Mouse (Mus musculus): ENCODE data around the gene Thrap3. TPM values are rescaled to one million over a fixed set of nuclear protein-coding genes. Genes with fewer than 3 reads are reported as not detected.
"Not testable (repeated sequence)": the region's sequence is repeated elsewhere in the genome, so short reads cannot be mapped to it uniquely, and the experiment has no call there.

Thrap3 gene
- total RNA-seq, 2 experiments from 2014 or later, result 160 to 172 TPM

DNA sequence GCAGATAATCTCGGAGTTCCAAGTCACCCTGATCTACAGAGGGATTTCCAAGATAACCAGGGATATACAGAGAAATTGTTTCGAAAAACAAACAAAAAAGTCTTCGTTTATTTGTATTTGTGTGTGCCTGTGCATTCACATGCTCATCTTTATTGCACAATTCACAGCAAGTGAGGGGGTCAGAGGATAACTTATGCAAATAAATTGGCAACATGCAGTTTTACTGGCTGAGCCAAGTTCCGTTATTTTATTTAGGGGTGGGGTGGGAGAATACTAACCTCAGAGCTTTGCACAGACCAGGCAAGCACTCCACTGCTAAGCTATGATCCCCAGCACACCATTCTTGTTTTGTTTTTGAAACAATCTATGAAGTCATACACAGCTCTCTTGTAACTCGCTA is 28.8 kb downstream of the Thrap3 start:
- no peak for DNase-seq
- intact Hi-C loops (cut with DNase I), result no loop called here

DNA sequence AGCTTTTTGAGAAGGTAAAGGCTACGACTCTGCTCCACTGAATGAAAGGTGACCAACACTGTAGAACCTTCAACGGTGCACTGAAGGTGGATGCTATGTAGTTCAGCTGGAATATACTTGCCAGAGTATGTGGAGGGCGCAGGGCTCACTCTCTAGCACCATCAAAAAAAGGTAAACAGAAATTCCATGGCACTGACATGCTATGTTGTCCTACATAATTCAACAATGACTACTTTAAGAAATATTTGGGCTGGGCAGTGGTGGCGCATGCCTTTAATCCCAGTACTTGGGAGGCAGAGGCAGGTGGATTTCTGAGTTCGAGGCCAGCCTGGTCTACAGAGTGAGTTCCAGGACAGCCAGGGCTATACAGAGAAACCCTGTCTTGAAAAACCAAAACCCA is 31.8 kb downstream of the Thrap3 start:
- intact Hi-C loops (cut with DNase I); DNase-seq: not testable (repeated sequence)

DNA sequence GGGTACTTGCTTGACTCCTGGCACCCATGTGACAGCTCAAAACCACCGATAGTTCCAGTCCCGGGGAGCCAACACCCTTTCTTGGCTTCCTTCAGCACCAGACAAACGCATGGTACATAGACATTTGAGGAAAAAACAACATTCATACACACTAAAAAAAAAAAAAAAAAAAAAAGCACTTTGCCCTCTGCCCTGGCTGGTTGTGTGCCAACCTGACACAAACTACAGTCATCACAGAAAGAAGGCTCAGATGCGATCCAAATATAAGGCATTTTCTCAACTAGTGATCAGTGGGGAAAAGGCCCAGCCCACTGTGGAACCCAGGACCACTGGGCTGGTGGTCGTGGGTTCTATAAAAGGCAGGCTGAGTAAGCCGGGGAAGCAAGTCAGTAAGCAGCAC is 33.7 kb downstream of the Thrap3 start:
- intact Hi-C loops (cut with DNase I), result no loop called here
- DNase-seq, result no peak

DNA sequence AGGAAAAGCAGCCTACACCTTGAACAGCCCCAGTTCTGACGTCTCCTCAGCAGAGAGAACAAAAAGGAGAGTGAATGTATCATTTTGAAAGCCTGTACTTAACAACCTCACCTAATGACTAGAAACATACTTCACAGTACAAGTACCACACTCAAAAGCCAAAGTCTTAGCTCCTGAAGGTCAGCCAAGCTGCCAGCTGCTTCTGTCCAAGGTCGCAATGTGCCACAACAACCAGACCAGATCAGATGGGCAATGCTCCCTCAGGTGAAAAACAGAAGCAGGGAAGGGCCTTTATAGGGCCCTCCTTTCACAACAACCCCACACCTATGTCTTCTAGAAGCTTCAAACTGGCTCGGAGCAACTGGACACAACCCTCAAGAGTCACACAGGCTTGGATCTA is 36.5 kb downstream of the Thrap3 start:
- intact Hi-C loops (cut with DNase I), result no loop called here
- DNase-seq, result peak; percentile 71 to 74

DNA sequence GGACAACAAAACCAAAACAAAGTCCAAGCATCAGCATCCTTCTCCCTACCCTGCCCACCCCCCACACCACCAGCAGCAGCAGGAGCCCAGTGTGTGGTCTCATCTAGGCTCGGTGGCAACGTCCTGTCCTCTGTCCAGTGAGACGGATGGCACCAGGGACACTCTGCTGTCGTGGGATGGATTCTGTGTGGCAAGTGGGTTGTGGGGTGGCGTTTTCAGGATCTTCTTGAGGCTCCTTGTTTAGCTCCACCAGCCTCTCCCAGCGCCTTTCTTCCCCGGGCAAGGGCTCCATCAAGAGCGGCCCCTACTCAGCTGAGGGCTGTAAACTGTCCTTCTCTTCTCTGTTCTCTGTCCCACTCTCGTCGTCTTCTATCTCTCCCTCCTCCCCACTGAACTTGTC is 37.5 kb downstream of the Thrap3 start:
- DNase-seq; intact Hi-C loops (cut with DNase I): not testable (repeated sequence)

DNA sequence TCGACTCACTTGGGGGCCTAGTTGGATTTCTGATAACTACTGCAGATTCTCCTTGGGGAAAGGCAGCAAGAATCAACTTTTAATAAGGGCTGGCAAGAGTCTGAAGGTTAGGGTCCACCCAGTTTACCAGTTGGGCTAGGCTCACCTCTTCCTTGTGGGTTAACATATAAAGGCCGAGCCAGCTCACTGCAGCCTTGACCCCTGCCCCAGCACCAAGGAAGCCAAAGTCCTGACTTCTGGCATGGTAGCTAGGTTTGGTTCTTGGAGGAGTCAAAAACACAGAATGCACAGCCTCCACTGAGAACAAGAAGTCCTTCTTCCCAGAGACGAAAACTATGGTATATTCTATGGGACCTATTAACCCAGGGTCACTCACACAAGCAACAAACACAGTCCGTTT is 38.9 kb downstream of the Thrap3 start:
- DNase-seq, result no peak

DNA sequence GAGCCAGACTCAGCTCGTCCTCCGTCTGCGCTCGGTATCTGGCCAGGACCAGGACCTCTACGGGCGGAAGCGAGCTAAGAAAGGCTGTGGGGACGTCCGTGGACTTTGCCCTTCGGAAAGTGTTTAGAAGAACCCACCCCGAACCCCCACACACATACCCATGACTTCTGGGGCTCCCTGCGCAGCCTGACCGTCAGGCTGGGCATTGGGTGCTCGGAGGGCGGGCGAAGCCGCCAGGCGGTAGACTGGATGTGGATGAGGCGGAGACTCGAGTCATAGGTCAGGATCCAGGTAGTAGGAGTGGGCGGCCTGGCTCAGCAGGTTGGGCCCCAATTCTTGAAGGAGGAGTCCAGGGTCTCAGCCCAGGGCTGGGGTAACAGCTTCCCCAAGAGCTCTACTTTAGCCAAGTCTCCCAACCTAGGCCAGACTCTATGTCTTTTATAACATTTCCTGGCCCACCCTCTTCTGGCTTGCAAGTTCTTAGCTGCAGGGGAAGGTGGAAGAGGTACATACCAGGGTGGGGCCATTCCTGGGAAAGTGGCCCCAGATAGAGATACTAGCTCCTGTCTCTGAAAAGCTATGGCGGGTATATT is 39.4 kb downstream of the Thrap3 start, which contains the start of gene Sh3d21:
Gene Sh3d21, minus strand, starts transcription at position 425 of the 593 bp plus-strand sequence.
- DNase-seq, result no peak
- intact Hi-C loops (cut with DNase I), result no loop called here

More for the DNA sequence above, 38.9 kb downstream of the Thrap3 start:
- intact Hi-C loops (cut with DNase I), result no loop called here

DNA sequence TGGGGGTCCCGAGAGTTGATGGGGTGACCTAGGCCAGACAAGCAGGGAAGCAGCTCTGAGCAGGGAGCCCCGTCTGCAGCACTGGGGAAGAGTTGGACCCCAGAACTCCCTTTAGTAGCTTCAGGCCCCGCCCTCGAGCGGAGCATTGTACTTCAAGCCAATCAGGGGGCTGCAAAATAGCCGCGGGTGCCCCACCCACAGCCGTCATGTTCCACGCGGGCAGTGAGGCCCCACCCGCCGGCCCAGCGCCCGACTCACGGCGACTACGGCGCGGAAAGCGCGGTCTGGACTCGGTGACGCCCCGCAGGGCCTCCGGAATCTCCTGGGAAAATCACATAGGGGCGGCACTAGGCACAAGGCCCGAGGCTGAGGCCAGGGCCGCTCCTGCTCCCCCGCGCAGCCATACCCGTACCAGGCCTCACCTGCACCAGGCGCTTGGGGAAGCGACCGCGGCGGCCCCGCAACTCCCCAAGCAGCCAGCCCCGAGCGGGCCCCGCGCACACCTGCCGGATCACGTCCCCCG is 40.0 kb downstream of the Thrap3 start:
- DNase-seq, result peak; percentile 94
- intact Hi-C loops (cut with DNase I), result no loop called here

DNA sequence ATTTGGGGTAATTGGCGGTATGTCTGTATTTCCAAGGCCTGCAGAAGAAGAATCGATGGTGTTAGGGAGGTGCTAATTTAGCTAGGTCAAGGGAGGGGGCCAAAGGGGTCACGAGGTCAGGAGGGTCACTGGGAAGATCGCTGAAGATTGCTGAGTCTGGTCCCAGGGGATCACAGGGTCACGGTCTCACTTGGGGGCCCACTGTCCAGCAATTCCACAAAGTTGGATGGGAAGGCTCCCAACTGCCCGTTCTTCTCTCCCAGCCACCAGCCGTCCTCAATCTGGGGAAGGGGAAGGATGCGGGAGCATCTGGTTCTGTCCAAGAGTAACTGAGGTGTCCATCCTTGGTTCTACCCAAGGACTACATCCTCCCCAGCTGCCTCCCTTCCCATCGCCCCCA is 40.6 kb downstream of the Thrap3 start:
- no peak for DNase-seq
- intact Hi-C loops (cut with DNase I), result no loop called here

DNA sequence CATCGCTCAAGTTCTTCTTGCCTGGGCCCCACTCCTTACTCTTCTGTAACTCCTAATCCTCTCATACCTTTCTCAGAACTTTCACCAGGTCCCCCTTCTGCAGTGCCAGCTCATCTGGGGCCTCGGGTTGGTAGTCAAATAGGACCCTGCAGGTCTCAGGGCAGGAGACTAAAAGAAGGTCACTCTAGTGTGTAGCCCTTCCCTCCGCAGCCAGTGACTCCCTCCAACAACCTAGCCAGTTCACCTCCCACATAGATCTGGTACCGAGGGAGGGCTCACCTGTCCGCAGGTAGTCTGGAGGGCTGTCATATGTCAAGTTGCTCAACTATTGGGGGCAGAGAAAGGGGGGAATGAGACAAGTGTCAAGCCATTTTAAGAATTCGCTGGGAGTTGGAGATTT is 41.1 kb downstream of the Thrap3 start:
- intact Hi-C loops (cut with DNase I), result no loop called here
- no peak for DNase-seq

DNA sequence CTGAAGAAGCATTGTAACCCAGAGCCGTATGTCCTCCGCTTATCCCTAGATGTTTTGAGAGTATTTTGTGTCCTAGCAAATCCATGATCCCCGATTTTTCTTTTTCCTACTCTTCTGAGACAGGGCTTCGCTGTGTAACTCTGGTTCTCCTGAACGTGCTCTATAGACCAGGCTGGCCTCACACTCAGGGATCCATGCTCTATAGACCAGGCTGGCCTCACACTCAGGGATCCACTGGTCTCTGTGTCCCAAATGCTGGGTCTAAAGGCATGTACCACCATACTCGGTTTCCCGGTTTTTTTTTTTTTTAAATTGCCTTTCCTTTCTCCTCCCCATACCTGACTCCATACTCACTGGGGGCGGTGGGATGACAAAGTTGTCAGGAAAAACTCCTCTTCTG is 41.6 kb downstream of the Thrap3 start:
- intact Hi-C loops (cut with DNase I), result no loop called here
- DNase-seq, result no peak

DNA sequence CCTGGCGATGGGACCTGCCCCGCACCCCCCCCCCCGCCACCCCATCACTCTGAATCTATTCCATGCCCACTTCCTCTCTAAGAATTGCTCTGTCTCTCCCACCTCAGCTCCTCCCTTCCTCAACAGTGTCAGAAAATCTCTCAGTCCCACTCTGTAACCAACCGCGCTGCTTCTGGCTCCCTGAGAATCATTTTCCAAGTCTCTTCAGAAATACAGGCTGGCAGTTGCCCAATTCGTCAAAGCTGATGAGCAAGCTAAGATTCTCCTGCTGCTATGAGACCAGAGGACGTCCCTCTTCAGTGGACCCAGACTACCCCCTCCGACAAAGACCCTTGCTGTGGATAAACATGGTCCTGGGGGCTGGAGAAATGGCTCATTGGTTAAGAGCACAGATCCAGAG is 43.1 kb downstream of the Thrap3 start:
- intact Hi-C loops (cut with DNase I), result no loop called here

DNA sequence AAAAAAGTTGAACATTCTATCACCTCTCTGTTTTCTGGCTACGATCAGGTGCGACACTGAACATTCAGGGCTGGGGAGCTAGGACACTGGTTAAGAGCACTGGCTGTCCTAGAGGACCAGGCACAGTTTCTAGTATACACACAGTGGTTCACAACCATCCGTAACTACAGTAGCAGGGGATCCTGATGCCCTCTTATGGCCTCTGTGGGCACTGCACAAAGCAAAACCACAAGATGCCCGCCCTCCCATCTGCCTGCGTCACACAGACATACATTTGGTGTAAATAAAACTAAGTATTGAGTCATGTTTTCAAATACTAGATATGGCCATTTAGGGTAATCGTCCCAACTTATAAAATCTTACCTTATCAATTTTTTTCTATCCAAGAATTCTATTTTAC is 45.0 kb downstream of the Thrap3 start:
- no peak for DNase-seq
- intact Hi-C loops (cut with DNase I), result no loop called here

More for the DNA sequence above, 43.1 kb downstream of the Thrap3 start:
- no peak for DNase-seq

DNA sequence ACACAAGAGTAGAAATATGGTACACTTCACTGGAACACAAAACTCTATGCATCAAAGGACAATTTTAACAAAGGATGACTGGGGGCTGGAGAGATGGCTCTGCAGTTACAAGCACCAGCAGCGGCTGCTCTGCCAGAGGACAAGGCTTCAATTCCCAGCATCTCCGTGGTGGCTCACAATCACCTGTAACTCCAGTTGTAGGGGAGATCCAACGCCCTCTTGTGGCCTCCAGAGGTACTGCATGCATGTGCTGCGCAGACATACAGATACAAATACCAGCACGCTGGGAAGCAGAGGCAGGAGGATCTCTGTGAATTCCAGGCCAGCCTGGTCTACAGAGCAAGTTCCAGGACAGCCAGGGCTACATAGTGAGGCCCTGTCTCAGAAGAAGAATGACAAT is 45.9 kb downstream of the Thrap3 start:
- intact Hi-C loops (cut with DNase I), result no loop called here
- DNase-seq, result no peak

DNA sequence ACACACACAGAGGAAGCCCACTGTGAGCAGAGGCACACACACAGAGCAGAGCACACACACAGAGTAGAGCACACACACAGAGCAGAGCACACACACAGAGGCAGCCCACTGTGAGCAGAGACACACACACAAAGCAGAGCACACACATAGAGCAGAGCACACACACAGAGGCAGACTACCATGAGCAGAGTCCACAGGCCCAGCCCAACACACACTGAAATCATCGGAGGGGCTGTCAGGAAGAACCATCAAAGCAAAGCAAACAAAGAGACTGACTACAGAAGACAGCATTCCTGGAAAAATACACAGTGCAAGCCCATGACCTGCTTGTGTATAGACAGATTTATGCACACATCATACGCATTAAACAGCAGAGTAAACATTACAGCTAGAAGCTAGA is 46.7 kb downstream of the Thrap3 start:
- intact Hi-C loops (cut with DNase I), result no loop called here
- no peak for DNase-seq

DNA sequence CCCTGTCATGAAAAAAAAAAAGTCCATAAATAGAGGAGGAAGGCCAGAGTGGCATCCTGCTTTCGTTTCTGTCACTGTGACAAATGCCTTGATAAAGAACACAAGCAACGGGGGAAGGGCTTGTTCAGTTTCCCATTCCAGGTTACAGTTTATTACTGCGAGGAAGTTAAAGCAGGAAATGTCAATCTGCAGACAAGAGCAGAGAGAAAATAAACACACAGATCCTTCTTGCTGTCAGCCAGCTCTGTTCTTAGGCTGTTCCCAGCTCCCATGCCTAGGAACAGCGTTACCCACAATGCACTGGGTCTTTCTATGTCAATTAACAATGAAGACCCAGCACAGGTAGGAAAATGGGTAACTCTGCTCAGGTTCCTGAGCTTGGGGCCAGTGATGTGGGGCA is 47.4 kb downstream of the Thrap3 start:
- intact Hi-C loops (cut with DNase I), result no loop called here
- no peak for DNase-seq

DNA sequence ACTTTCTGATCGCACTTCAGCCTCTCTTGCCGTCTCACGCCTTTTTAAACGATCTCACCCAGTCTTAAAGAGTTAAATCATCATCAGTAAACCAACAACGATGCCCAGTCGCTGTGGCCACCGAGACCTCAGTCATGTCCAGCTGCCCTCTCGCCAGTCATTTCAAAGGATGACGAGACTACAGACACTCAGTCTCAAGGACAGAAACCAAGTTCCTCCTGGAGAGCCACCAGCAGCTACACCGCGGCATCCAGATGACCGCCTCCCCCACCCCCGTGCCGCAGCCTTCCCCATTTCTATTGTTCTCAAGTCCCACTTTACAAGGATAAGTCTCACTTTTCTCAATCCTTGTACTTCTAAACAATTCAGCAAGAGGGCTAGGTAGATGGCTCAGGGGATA is 49.7 kb downstream of the Thrap3 start:
- DNase-seq, result no peak
- intact Hi-C loops (cut with DNase I), result no loop called here

DNA sequence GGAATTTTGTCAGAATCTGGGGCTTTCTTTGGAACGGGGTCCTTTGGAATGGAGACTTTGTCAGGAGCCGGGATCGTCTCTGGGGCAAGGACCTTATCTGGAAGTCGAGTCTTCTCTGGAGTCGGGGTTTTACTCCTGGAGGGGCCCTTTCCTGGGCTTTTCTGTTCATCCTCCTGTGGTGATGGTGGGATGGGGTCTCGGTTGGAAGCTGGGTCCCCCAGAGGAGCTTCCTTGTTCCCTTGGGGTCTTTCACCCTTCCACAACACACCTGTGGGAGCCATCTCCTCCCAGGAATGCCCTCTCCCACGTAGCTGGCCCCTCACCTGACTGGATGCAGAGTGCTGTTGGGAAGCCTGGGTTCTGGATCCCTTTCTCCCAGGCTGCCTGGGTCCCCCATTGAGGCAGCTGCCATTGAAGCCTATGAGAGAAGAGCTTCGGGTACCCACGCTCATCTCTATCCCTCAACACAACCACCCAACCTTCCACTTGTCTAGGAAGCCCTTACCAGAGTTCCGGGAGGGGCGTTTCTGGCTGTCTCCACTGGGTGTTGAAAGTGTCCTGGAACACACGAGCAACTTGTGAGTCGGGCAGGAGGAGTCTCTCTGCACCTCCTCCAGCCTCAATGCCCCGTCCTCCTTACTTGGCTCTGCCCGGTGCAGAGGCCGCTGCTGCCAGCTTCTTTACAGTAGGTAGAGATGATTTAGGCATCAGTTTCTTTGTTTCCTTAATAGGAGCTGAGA is 50.7 kb downstream of the Thrap3 start:
- no peak for DNase-seq
- intact Hi-C loops (cut with DNase I), result no loop called here

DNA sequence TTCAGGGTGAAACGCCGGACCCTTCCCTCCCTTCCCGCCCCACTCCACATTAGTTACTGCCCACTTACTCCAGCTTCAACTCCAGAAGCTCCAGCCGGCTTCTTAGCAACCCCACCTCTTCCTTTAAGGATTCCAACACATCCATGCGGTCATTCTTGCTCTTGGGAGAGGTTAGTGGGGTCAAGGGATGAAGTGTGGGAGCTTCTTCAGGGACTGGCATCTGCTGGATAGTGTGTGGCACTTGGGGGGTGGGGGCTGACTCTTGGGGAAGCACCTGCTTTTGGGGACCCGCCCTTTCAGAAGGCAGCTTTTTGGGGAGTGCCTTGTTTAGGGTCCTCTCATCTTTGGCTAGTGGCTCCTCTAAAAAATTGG is 51.6 kb downstream of the Thrap3 start:
- intact Hi-C loops (cut with DNase I), result no loop called here
- DNase-seq, result no peak

DNA sequence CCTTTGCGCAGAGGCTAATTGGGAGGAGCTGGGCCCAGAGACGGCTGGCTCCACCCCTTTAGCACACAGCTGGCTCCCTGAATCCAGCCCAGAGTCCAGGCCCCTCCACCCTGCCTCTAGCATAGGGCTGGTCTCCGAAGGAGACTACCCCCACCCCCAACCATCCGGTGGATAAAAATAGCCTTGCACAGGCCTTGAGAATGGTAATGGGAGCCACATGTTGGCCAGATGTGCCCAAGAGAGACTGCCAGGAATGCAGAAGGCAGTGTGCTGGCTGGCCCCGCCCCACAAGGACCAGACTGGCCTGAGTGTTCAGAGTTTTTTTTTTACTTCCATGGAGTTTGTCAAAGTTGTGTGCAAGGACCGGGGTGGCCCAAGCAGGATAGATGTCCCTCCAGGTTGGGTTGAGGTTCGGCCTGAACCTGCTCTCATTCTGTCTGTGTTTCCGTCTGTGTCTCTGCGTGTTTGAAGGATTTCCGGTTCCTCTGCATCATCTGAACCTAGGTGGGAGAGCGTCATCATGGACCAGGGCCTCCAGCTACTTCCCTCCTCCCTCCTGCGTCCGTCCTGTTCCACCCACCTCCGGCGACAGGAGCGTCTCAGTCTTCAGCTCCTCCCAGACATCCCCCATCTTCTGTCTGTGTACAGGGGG is 52.1 kb downstream of the Thrap3 start:
- intact Hi-C loops (cut with DNase I), result no loop called here
- peak; percentile 90 for DNase-seq

DNA sequence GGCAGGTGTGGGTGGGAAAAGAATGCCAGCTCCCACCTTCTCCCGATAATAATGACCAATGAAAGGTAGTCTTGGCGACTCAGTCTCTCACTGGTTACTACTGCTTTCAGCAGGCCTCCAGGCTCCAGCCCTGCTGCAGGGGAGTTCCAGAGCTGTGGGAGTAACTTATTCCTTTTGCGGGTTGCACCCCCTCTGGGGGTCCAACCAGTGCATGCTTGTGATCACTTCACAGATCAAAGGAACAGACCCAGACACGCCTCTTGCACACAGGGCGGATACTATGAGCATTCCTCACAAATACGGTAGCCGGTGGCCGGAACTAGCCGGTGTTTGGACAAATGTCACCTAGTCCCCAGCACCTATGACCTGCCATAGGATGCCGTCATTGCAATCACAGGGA is 52.8 kb downstream of the Thrap3 start:
- intact Hi-C loops (cut with DNase I), result no loop called here
- DNase-seq, result no peak
